Mouse (Mus musculus) liver, embryonic 15.5 days (tissue): ENCODE measurements around the gene Cep68. TPM values are rescaled to one million over a fixed set of nuclear protein-coding genes. Genes with fewer than 3 reads are reported as not detected.

Source experiments
- ATAC-seq: fragments of 200-750 bp; cut with Nextera tagmentation; 2 replicates; pipeline ENCODE4 v1.8.0; 2017; ENCODE audit warnings: moderate number of reproducible peaks, mild to moderate bottlenecking, moderate library complexity; ENCODE audit not compliant: insufficient read depth
- H3K27ac ChIP-seq: fragments of 300-500 bp; sonication (generic); replicated peaks from 2 replicates; pipeline ENCODE4 v1.5.1; 2015; ENCODE audit warnings: mild to moderate bottlenecking, inconsistent platforms
- H3K27me3 ChIP-seq: fragments of 300-500 bp; sonication (generic); 2 replicates; pipeline ENCODE4 v1.6.1; 2015; ENCODE audit warnings: mild to moderate bottlenecking, inconsistent platforms
- H3K36me3 ChIP-seq: fragments of 300-500 bp; sonication (generic); replicated peaks from 2 replicates; pipeline ENCODE4 v1.6.1; 2015; ENCODE audit warnings: moderate library complexity, mild to moderate bottlenecking, inconsistent platforms
- H3K4me1 ChIP-seq: fragments of 300-500 bp; sonication (generic); replicated peaks from 2 replicates; pipeline ENCODE4 v1.6.1; 2015; ENCODE audit warnings: inconsistent platforms
- H3K4me2 ChIP-seq: fragments of 300-500 bp; sonication (generic); 2 replicates; pipeline ENCODE4 v1.6.1; 2015; ENCODE audit warnings: moderate library complexity, mild to moderate bottlenecking, inconsistent platforms
- H3K4me3 ChIP-seq: fragments of 300-500 bp; sonication (generic); replicated peaks from 2 replicates; pipeline ENCODE4 v1.5.1; 2015; ENCODE audit warnings: mild to moderate bottlenecking, inconsistent platforms
- H3K9ac ChIP-seq: fragments of 300-500 bp; sonication (generic); 2 replicates; pipeline ENCODE4 v1.6.1; 2015; ENCODE audit warnings: moderate library complexity, mild to moderate bottlenecking, inconsistent platforms
- H3K9me3 ChIP-seq: fragments of 300-500 bp; sonication (generic); replicated peaks from 2 replicates; pipeline ENCODE4 v1.6.1; 2016; ENCODE audit warnings: inconsistent platforms
- WGBS: fragments of 180-500 bp; shearing (Covaris S2); methylation state at CpG from one replicate; pipeline ENCODE4 v1.1.7; 2015; ENCODE audit warnings: mixed read lengths; ENCODE audit not compliant: insufficient replicate concordance; 5-methylcytosine and 5-hydroxymethylcytosine counted together
- polyA plus RNA-seq: library from polyadenylated mRNA; unstranded; fragments of >200 nt; fragmentation: Nextera tagmentation; extraction: Ambion mirVana; gene quantifications from 2 replicates; pipeline ENCODE4 v1.2.1, GENCODE M21; 2015

The Cep68 gene
- polyA plus RNA-seq, 1 experiment from 2014 or later: 7.0 TPM

DNA sequence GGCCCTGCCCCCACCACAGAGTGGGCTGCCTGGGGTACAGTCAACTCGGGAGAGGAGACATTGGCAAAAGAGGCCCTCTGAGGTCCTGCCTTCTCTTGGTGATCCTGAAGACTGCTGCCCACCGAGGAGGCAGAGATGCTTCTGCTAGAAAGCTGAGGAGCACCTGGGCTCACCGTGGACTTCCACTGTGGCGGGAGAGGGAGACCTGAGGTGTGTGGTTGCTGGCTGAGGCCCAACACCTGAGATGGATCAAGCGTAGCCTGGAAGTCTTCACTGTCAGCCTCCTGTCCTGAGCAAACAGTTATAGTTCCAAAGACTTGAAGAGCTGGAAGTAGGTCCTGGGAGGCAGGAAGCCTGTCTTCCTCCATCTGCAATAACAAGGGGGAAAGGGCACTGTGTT, 8.9 kb downstream of the Cep68 start:
- Histone ChIP-seq H3K9ac (no peak overlapping the region), H3K27me3 (no peaks in the 10 kb centered on the region), H3K4me1 (peaks cover 25% of the 10 kb centered on the region), H3K4me3 (no peak overlapping the region), H3K27ac (no peak overlapping the region), H3K4me2 (no peak overlapping the region), H3K36me3 (peaks cover 69% of the 10 kb centered on the region), H3K9me3 (no peaks in the 10 kb centered on the region)
- ATAC-seq: no peak
- 69% methylated on average over 5 of the region's 5 CpGs for WGBS

DNA sequence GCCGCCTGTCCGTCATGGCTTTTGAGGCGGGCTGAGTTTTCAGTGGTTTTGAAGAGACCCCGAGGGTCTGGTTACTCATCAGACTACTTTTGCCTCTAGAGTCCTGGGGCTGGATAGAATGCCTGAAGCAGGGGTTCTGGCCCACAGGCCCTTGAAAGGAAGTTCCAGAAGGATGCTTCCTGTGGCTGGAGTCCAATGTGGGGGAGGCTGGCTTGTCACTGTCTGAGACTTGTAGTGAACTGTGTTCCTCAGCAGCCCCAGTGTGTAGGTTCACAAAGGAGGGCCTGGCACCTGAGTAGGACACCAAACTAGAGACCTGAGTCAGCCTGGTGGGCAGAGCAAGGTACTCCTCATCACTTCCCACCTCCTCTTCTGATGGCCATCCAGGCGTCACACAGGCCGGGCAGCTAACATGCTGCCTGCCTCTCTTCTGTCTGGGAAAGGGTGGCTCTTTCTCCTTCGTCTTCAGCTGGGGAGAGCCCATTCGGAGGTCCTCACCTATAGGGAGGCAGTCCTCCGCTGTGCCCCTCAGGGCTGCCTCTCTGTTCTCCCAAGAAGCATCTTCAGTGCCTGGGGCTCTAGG, 9.9 kb downstream of the Cep68 start:
- Histone ChIP-seq H3K9me3 (no peaks in the 10 kb centered on the region), H3K27ac (no peak overlapping the region), H3K27me3 (no peaks in the 10 kb centered on the region), H3K4me1 (peaks cover 18% of the 10 kb centered on the region), H3K4me3 (no peak overlapping the region), H3K4me2 (no peak overlapping the region), H3K9ac (no peak overlapping the region), H3K36me3 (peaks cover 76% of the 10 kb centered on the region)
- ATAC-seq: no peak
- WGBS: 80% methylated on average over 9 of the region's 9 CpGs

DNA sequence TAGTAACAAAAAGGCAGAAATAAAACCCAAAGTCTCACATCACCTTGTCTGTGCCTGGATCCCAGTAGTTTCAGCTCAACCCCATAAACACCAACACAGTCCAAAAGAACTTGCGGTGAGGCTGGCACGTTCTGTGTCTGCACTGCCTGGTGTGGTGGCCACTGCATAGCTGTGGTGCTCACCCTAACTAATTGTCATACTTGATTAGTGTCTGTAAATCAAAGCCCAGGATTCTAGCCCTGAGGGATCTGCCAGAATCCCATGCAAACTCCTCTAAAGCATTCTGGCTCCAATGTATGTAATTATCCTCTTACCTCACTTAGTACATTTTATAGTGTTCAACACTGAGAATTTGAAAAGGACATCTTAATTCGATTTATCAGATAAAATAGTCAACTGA, 11.3 kb downstream of the Cep68 start:
- H3K27me3 ChIP-seq: no peaks in the 10 kb centered on the region
- H3K4me1 ChIP-seq: peaks cover 4% of the 10 kb centered on the region
- WGBS: 92% methylated on average over 3 of the region's 3 CpGs
- ATAC-seq: no peak
- peaks cover 88% of the 10 kb centered on the region for H3K36me3 ChIP-seq
- H3K9me3 ChIP-seq: no peaks in the 10 kb centered on the region
- H3K4me2 ChIP-seq: no peak overlapping the region
- H3K27ac ChIP-seq: no peak overlapping the region
- H3K9ac ChIP-seq: no peak overlapping the region
- H3K4me3 ChIP-seq: no peak overlapping the region

DNA sequence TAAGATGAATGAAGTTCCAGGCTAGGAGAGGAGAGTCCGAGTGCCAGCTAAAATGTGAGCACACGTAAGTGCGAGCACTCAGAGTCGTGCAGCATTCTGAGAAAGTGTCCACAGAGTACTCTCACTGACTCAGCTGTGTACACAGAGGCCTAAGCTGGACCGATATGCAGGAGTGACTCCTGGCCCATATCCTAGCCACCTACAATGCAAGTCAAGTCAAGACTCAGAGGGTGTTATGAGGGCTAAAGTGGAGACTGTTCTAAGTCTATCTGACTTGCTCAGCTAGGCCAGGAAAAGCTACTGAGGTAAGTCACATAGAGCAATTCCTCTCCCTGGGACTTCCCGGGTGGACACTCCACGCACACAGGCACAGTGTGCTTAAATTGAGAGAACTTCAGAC, 12.2 kb downstream of the Cep68 start:
- H3K27ac ChIP-seq: no peak overlapping the region
- H3K4me1 ChIP-seq: peaks cover 6% of the 10 kb centered on the region; the same call in 1 of the 2 replicates
- H3K27me3 ChIP-seq: no peaks in the 10 kb centered on the region
- H3K9me3 ChIP-seq: no peaks in the 10 kb centered on the region
- ATAC-seq: no peak
- 83% methylated on average over 7 of the region's 7 CpGs for WGBS
- no peak overlapping the region for H3K9ac ChIP-seq
- no peak overlapping the region for H3K4me2 ChIP-seq
- H3K4me3 ChIP-seq: no peak overlapping the region
- peaks cover 93% of the 10 kb centered on the region for H3K36me3 ChIP-seq

DNA sequence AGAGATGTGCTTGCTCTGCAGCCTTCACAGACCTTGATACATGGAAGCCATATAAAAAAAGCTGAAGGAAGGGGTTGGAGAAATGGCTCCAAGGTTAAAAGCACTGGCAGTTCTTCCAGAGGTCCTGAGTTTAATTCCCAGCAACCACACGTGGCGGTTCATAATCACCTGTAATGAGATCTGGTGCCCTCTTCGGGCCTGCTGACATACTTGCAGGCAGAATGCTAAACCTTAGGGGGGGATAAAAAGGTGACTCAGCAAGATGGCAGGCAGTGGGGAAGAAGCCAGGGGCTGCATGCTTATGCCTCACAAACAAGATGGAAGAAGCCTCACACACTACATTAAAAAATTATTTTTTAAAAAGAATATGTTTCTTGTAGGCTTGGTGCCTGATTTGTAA, 15.0 kb downstream of the Cep68 start:
- H3K9ac ChIP-seq: no peak overlapping the region
- 57% methylated on average over 3 of the region's 3 CpGs for WGBS
- ATAC-seq: no peak
- H3K4me1 ChIP-seq: peaks cover 29% of the 10 kb centered on the region
- H3K27ac ChIP-seq: no peak overlapping the region
- H3K4me3 ChIP-seq: no peak overlapping the region
- H3K27me3 ChIP-seq: no peaks in the 10 kb centered on the region
- H3K9me3 ChIP-seq: no peaks in the 10 kb centered on the region
- H3K36me3 ChIP-seq: peaks cover 91% of the 10 kb centered on the region
- H3K4me2 ChIP-seq: no peak overlapping the region

GRCm38 (mm10) chr11:20232016-20232755, 17.0 kb downstream of the Cep68 start:
- ATAC-seq: 0 out of 2 replicates have a peak, but pooled peaks have one; percentile 16
- WGBS: 66% methylated on average over 5 of the region's 5 CpGs
- peaks cover 91% of the 10 kb centered on the region for H3K36me3 ChIP-seq
- peak overlapping the region; percentile 42; the same call in 1 of the 2 replicates for H3K27ac ChIP-seq
- no peak overlapping the region for H3K4me2 ChIP-seq
- H3K4me1 ChIP-seq: peaks cover 31% of the 10 kb centered on the region
- H3K4me3 ChIP-seq: no peak overlapping the region
- no peaks in the 10 kb centered on the region for H3K27me3 ChIP-seq
- H3K9ac ChIP-seq: no peak overlapping the region
- H3K9me3 ChIP-seq: no peaks in the 10 kb centered on the region

DNA sequence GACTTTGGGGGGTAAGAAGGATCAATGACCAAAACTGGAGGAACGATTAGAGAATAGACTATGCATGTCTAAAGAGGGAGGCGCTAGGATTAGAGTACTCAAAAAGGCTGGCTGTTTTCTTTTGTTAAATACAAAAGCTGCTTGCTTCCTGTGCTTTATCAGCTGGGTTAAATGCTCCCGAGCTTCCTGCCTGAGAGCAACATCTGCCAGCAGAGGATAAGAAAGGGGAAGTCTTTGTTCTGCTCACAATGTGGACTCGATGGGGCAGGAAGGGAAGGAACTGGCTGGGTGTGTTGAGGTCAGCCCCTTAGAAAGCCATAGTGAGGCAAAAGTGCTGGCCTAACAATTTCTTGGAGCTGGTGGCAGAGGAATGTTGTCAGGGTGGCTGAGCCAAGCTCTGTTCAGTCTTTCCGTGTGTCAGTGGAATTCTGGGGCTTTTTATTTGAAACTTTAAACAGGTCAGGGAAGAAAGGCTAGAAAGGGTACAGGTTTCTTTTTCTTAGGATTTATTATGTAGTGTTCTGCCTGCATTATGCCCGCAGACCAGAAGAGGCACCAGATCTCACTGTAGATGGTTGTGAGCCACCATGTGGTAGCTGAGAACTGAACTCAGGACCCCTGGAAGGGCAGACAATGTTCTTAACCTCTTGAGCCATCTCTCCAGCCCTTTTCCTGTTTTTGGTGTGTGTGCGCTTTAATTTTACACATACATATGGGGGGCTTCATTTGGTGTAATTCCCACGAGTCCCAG, 17.9 kb downstream of the Cep68 start:
- ATAC-seq: peak; percentile 81
- Histone ChIP-seq H3K27ac (peak overlapping the region; percentile 38), H3K9me3 (no peaks in the 10 kb centered on the region), H3K27me3 (no peaks in the 10 kb centered on the region), H3K4me2 (no peak overlapping the region), H3K36me3 (peaks cover 87% of the 10 kb centered on the region), H3K9ac (no peak overlapping the region), H3K4me3 (no peak overlapping the region), H3K4me1 (peaks cover 31% of the 10 kb centered on the region)
- WGBS: 22% methylated on average over 8 of the region's 8 CpGs

- WGBS: 49% methylated on average over 1 of the region's 1 CpGs
- peak overlapping the region; percentile 31; the same call in 1 of the 2 replicates for H3K27ac ChIP-seq
These were observed 18.9 kb downstream of the Cep68 start for GRCm38 (mm10) chr11:20230286-20230685.

GRCm38 (mm10) chr11:20229311-20229710, 19.9 kb downstream of the Cep68 start:
- Histone ChIP-seq H3K27ac (no peak overlapping the region), H3K27me3 (no peaks in the 10 kb centered on the region), H3K4me1 (peaks cover 31% of the 10 kb centered on the region), H3K4me3 (no peak overlapping the region), H3K9ac (no peak overlapping the region), H3K9me3 (no peaks in the 10 kb centered on the region), H3K36me3 (peaks cover 86% of the 10 kb centered on the region), H3K4me2 (no peak overlapping the region)
- 69% methylated on average over 4 of the region's 4 CpGs for WGBS
- no peak for ATAC-seq

More at GRCm38 (mm10) chr11:20230286-20230685, 18.9 kb downstream of the Cep68 start:
- Histone ChIP-seq H3K4me1 (peaks cover 31% of the 10 kb centered on the region), H3K4me2 (no peak overlapping the region), H3K4me3 (no peak overlapping the region), H3K9ac (no peak overlapping the region), H3K36me3 (peaks cover 88% of the 10 kb centered on the region), H3K27me3 (no peaks in the 10 kb centered on the region), H3K9me3 (no peaks in the 10 kb centered on the region)
- no peak for ATAC-seq

- Histone ChIP-seq H3K4me1 (peaks cover 31% of the 10 kb centered on the region), H3K9ac (no peak overlapping the region), H3K27ac (no peak overlapping the region), H3K4me2 (no peak overlapping the region), H3K27me3 (no peaks in the 10 kb centered on the region), H3K9me3 (no peaks in the 10 kb centered on the region), H3K4me3 (no peak overlapping the region), H3K36me3 (peaks cover 86% of the 10 kb centered on the region)
- WGBS: 79% methylated on average over 5 of the region's 5 CpGs
- ATAC-seq: no peak
These were observed 20.6 kb downstream of the Cep68 start for GRCm38 (mm10) chr11:20228666-20229065.

DNA sequence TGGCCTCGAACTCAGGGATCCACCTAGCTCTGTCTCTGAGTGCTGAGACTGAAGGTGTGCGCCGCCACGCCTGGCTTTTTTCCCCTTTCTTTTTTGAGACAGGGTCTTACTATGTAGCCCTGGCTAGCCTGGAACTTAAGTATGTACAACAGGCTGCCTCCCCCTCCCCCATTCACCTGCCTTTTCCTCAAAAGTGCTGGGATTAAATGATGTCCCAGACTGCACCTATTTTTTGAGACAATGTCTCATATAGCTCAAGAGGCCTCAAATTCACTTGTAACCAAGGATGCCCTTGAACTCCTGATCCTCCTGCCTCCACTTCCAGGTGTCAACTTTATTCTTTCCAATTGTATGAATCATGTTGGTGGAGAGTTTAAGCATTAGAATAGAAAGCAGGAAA, 23.3 kb downstream of the Cep68 start:
- ATAC-seq: no peak
- Histone ChIP-seq H3K4me2 (no peak overlapping the region), H3K27ac (no peak overlapping the region), H3K9ac (no peak overlapping the region), H3K4me1 (peaks cover 18% of the 10 kb centered on the region), H3K9me3 (no peaks in the 10 kb centered on the region), H3K27me3 (no peaks in the 10 kb centered on the region), H3K36me3 (peaks cover 86% of the 10 kb centered on the region), H3K4me3 (no peak overlapping the region)
- 86% methylated on average over 4 of the region's 4 CpGs for WGBS
